Comparison of ENCODE assay signal across 15 mouse cellular contexts in the genomic region with DNA sequence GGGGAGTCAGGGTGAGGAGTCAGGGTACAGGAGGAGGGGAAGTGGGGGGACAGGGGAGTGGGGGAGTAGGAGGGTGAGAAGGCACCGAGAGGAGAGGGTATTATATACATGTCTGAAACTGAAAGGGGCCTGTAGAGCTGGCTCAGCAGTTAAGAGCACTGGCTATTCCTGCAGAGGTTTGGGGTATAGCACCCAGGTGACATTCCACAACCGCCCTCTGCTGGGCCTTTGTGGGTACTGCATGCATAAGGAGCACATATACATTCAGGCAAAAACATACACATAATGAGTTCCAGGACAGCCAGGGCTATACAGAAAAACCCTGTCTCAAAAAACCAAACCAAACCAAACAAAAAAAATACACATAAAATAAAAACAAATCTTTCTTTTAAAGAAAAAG. TPM values are rescaled to one million over a fixed set of nuclear protein-coding genes. Genes with fewer than 3 reads are reported as not detected.
DNase-seq lines count a peak whose midpoint lies in the region; ATAC-seq and TF ChIP-seq lines count a peak whose summit lies in the region.
"Had no signal": no experiment of that assay in that cellular context is flagged by ENCODE, and none has a peak within 500 bp of the region (broad histone marks: within the 10 kb centered on the region; RNA-seq: fewer than 3 reads in every experiment).

No protein-coding gene starts in this region.

- TF ChIP-seq CTCF in forebrain, postnatal 0 days (IDR thresholded peaks at IDR 0.05; ENCODE audit: low read depth) = peak; percentile 52
- TF ChIP-seq CTCF in lung, postnatal 0 days (IDR thresholded peaks at IDR 0.05) = peak; percentile 59
- TF ChIP-seq CTCF in bone marrow, adult 2 months (IDR thresholded peaks at IDR 0.05; ENCODE audit: control insufficient read depth, insufficient read depth, low read length) = peak; percentile 48
- TF ChIP-seq CTCF in stomach, postnatal 0 days (IDR thresholded peaks at IDR 0.05; ENCODE audit: low read depth) = peak; percentile 53

- no peak overlapping the region for H3K4me3 ChIP-seq in forebrain, postnatal 0 days (ENCODE audit: low read depth, low read length)
- H3K4me3 ChIP-seq in forebrain, embryonic 14.5 days (ENCODE audit: low read depth, low read length) = no peak overlapping the region
- H3K4me3 ChIP-seq in lung, postnatal 0 days (ENCODE audit: low read depth, low read length) = no peak overlapping the region
- H3K4me3 ChIP-seq in bone marrow, adult 2 months (replicated peaks; ENCODE audit: control insufficient read depth, low read depth, low read length) = no peak overlapping the region
- no peak overlapping the region for H3K4me3 ChIP-seq in stomach, postnatal 0 days (ENCODE audit: low read depth, low read length)
- H3K4me3 ChIP-seq: neural tube, embryonic 12.5 days had no signal

- TF ChIP-seq EP300 in lung, postnatal 0 days (IDR thresholded peaks at IDR 0.05) = no peak
- no peak for TF ChIP-seq EP300 in stomach, postnatal 0 days (optimal IDR thresholded peaks at IDR 0.05)

- no peak for DNase-seq in forebrain, postnatal 0 days
- DNase-seq in forebrain, embryonic 14.5 days (ENCODE audit: low spot score) = no peak
- no peak for DNase-seq in lung, postnatal 0 days (ENCODE audit: low spot score)
- DNase-seq in lung, adult 18-20 months = no peak
- peak; percentile 24 for DNase-seq in stomach, postnatal 0 days (ENCODE audit: low spot score)
- no peak for DNase-seq in adrenal gland, postnatal 25 days
- DNase-seq: adrenal gland, postnatal 10 days; cerebellum, postnatal 25 days; gastrocnemius, postnatal 36 days; heart, postnatal 36 days; lung, postnatal 4 days; right cerebral cortex, postnatal 25 days had no signal

- no peak for ATAC-seq in forebrain, postnatal 0 days
- no peak for ATAC-seq in forebrain, embryonic 14.5 days
- ATAC-seq in lung, postnatal 0 days = no peak
- ATAC-seq in stomach, postnatal 0 days (ENCODE audit: low FRiP score, low TSS enrichment) = no peak
- ATAC-seq in inflammation-experienced regulatory T-cells, adult 6 months = no peak

- H3K9me3 ChIP-seq in forebrain, postnatal 0 days (ENCODE audit: low read length) = no peaks in the 10 kb centered on the region
- no peaks in the 10 kb centered on the region for H3K9me3 ChIP-seq in forebrain, embryonic 14.5 days (replicated peaks; ENCODE audit: control insufficient read depth, low read length)
- no peaks in the 10 kb centered on the region for H3K9me3 ChIP-seq in lung, postnatal 0 days (ENCODE audit: low read length)
- H3K9me3 ChIP-seq in stomach, postnatal 0 days (ENCODE audit: control insufficient read depth, low read length) = no peaks in the 10 kb centered on the region
- H3K9me3 ChIP-seq: neural tube, embryonic 12.5 days had no signal

- no peak overlapping the region for H3K27ac ChIP-seq in forebrain, postnatal 0 days (ENCODE audit: low read depth, low read length)
- no peak overlapping the region for H3K27ac ChIP-seq in forebrain, embryonic 14.5 days (ENCODE audit: low read depth, low read length)
- no peak overlapping the region for H3K27ac ChIP-seq in lung, postnatal 0 days (ENCODE audit: low read length)
- no peak overlapping the region for H3K27ac ChIP-seq in bone marrow, adult 2 months (ENCODE audit: control insufficient read depth, insufficient read depth, low read depth, low read length, poor library complexity)
- H3K27ac ChIP-seq in stomach, postnatal 0 days (replicated peaks) = no peak overlapping the region
- H3K27ac ChIP-seq: neural tube, embryonic 12.5 days had no signal

- H3K4me2 ChIP-seq in forebrain, postnatal 0 days (ENCODE audit: low read depth) = no peak overlapping the region
- no peak overlapping the region for H3K4me2 ChIP-seq in forebrain, embryonic 14.5 days (ENCODE audit: low read length)
- no peak overlapping the region for H3K4me2 ChIP-seq in lung, postnatal 0 days (replicated peaks; ENCODE audit: low read depth, low read length)
- no peak overlapping the region for H3K4me2 ChIP-seq in stomach, postnatal 0 days (replicated peaks; ENCODE audit: low read depth)
- H3K4me2 ChIP-seq: neural tube, embryonic 12.5 days had no signal

- H3K27me3 ChIP-seq in forebrain, postnatal 0 days (ENCODE audit: insufficient read depth, low read length) = no peaks in the 10 kb centered on the region
- H3K27me3 ChIP-seq in forebrain, embryonic 14.5 days (replicated peaks; ENCODE audit: control insufficient read depth, insufficient read depth, low read length) = no peaks in the 10 kb centered on the region
- no peaks in the 10 kb centered on the region for H3K27me3 ChIP-seq in lung, postnatal 0 days (replicated peaks; ENCODE audit: insufficient read depth, low read length)
- no peaks in the 10 kb centered on the region for H3K27me3 ChIP-seq in stomach, postnatal 0 days (ENCODE audit: control insufficient read depth, insufficient read depth, low read length)

- no peaks in the 10 kb centered on the region for H3K4me1 ChIP-seq in forebrain, postnatal 0 days (ENCODE audit: insufficient read depth)
- H3K4me1 ChIP-seq in forebrain, embryonic 14.5 days (ENCODE audit: control insufficient read depth, insufficient read depth, low read length) = no peaks in the 10 kb centered on the region; the same call in 1 of the 2 replicates
- no peaks in the 10 kb centered on the region for H3K4me1 ChIP-seq in lung, postnatal 0 days (ENCODE audit: insufficient read depth, low read depth, low read length)
- peaks cover 8% of the 10 kb centered on the region for H3K4me1 ChIP-seq in bone marrow, adult 2 months (ENCODE audit: control insufficient read depth, insufficient read depth, low read length)
- no peaks in the 10 kb centered on the region for H3K4me1 ChIP-seq in stomach, postnatal 0 days (replicated peaks; ENCODE audit: control insufficient read depth, insufficient read depth)

- no peaks in the 10 kb centered on the region for H3K36me3 ChIP-seq in forebrain, postnatal 0 days (ENCODE audit: insufficient read depth)
- H3K36me3 ChIP-seq in forebrain, embryonic 14.5 days (ENCODE audit: control insufficient read depth, insufficient read depth, low read length) = no peaks in the 10 kb centered on the region
- no peaks in the 10 kb centered on the region for H3K36me3 ChIP-seq in lung, postnatal 0 days (ENCODE audit: insufficient read depth, low read length)
- H3K36me3 ChIP-seq in stomach, postnatal 0 days (ENCODE audit: control insufficient read depth, insufficient read depth, low read length) = no peaks in the 10 kb centered on the region
- H3K36me3 ChIP-seq: neural tube, embryonic 12.5 days had no signal

- no peak overlapping the region for H3K9ac ChIP-seq in forebrain, postnatal 0 days
- no peak overlapping the region for H3K9ac ChIP-seq in forebrain, embryonic 14.5 days (ENCODE audit: low read length)
- H3K9ac ChIP-seq in lung, postnatal 0 days (replicated peaks; ENCODE audit: low read depth) = no peak overlapping the region
- H3K9ac ChIP-seq in stomach, postnatal 0 days (ENCODE audit: low read length) = no peak overlapping the region
- H3K9ac ChIP-seq: neural tube, embryonic 12.5 days had no signal

- no peak for TF ChIP-seq POLR2A in bone marrow, adult 2 months (IDR thresholded peaks at IDR 0.05; ENCODE audit: borderline replicate concordance, control insufficient read depth, low read depth, low read length)

- 54% methylated on average over 2 of the region's 2 CpGs for WGBS in forebrain, postnatal 0 days
- 66% methylated on average over 2 of the region's 2 CpGs for WGBS in forebrain, embryonic 14.5 days
- 65% methylated on average over 2 of the region's 2 CpGs for WGBS in lung, postnatal 0 days
- 65% methylated on average over 2 of the region's 2 CpGs for WGBS in bone marrow, adult 2 months
- 63% methylated on average over 2 of the region's 2 CpGs for WGBS in stomach, postnatal 0 days

RNA-seq across cellular contexts. Expression of gene Polg, which starts 6.6 kb away (rescaled TPM):
- total RNA-seq in forebrain, postnatal 0 days (2014; rRNA removed) = 51.1 and 52.9 TPM in 2 replicates
- polyA plus RNA-seq in forebrain, postnatal 0 days (2015; fragmentation: Nextera tagmentation; extraction: Ambion mirVana) = 17.4 and 19.4 TPM in 2 replicates
- 20.2 and 23.4 TPM in 2 replicates for polyA plus RNA-seq in forebrain, embryonic 14.5 days (2014; fragmentation: Nextera tagmentation; extraction: Ambion mirVana)
- polyA plus RNA-seq in lung, postnatal 0 days (2015; fragmentation: Nextera tagmentation; extraction: Ambion mirVana) = 32.3 and 39.9 TPM in 2 replicates
- polyA plus RNA-seq in bone marrow, adult 2 months (2011; ENCODE audit: insufficient read depth, insufficient read length, low replicate concordance, missing spikeins) = 74.2 and 180 TPM in 2 replicates
- 13.9 and 18.5 TPM in 2 replicates for polyA plus RNA-seq in stomach, postnatal 0 days (2015; fragmentation: Nextera tagmentation; extraction: Ambion mirVana)
- 61.6 and 81.1 TPM in 2 replicates for total RNA-seq in adrenal gland, postnatal 25 days (2021)
- 10 to 100 TPM; 15.0 to 37.4 (median 27.3) TPM for polyA plus RNA-seq in inflammation-experienced regulatory T-cells, adult 6 months (2017; shearing (Covaris generic))
